ENCODE assay signal across 8 mouse cellular contexts in genomic region chr7:118533178-118533578, GRCm38 (mm10). TPM values are rescaled to one million over a fixed set of nuclear protein-coding genes. Genes with fewer than 3 reads are reported as not detected.
A peak's percentile ranks its signal among the peaks of the same experiment; 100 is the strongest.
DNase-seq lines count a peak whose midpoint lies in the region; ATAC-seq and TF ChIP-seq lines count a peak whose summit lies in the region.

Gene Coq7 (minus strand): TSS chr7:118533356.

- under 1% methylated on average over 31 of the region's 31 CpGs for WGBS in hindbrain, embryonic 10.5 days
- under 1% methylated on average over 31 of the region's 31 CpGs for WGBS in lung, embryonic 15.5 days
- WGBS in olfactory bulb, adult 2 months, result under 1% methylated on average over 31 of the region's 31 CpGs

- H3K27ac ChIP-seq in hindbrain, embryonic 10.5 days, result peak within 1 kb of the TSS; percentile 99
- peak within 1 kb of the TSS; percentile 93 for H3K27ac ChIP-seq in lung, embryonic 15.5 days
- H3K27ac ChIP-seq in olfactory bulb, adult 2 months (ENCODE audit: insufficient read depth, low read depth, low read length), result peak within 1 kb of the TSS; percentile 99

- peak; percentile 99 for ATAC-seq in lung, embryonic 15.5 days (ENCODE audit: borderline replicate concordance, extremely low read depth, low FRiP score, low TSS enrichment)

- TF ChIP-seq CTCF in olfactory bulb, adult 2 months (IDR thresholded peaks at IDR 0.05; ENCODE audit: insufficient read depth, low read depth, low read length), result no peak

- H3K9me3 ChIP-seq in hindbrain, embryonic 10.5 days, result no peaks in the 10 kb centered on the region
- H3K9me3 ChIP-seq in lung, embryonic 15.5 days, result no peaks in the 10 kb centered on the region

- H3K4me3 ChIP-seq in hindbrain, embryonic 10.5 days, result peak within 1 kb of the TSS; percentile 79
- H3K4me3 ChIP-seq in lung, embryonic 15.5 days, result peak within 1 kb of the TSS; percentile 71
- peak within 1 kb of the TSS; percentile 88 for H3K4me3 ChIP-seq in olfactory bulb, adult 2 months (ENCODE audit: insufficient read depth, low read depth, low read length)

- DNase-seq in WW6 (ENCODE audit: low read depth, low spot score), result peak; percentile 93
- DNase-seq in cerebellum, postnatal 10 days, result peak; percentile 97
- DNase-seq in frontal cortex, adult 2 months (ENCODE audit: extremely low spot score in 1 of 2, low spot score in 1 of 2), result peak; percentile 93 to 98
- peak; percentile 97 for DNase-seq in hindbrain, embryonic 10.5 days (ENCODE audit: low spot score)
- peak; percentile 94 for DNase-seq in layer of hippocampus, adult 9-10 months (ENCODE audit: low spot score)
- peak; percentile 91 to 92 for DNase-seq in thymus, postnatal 36 days

- peak; percentile 77 for TF ChIP-seq POLR2A in olfactory bulb, adult 2 months (IDR thresholded peaks at IDR 0.05; ENCODE audit: insufficient read depth, low read depth, low read length)

- peaks cover 12% of the 10 kb centered on the region for H3K4me1 ChIP-seq in hindbrain, embryonic 10.5 days (replicated peaks)
- H3K4me1 ChIP-seq in lung, embryonic 15.5 days, result peaks cover 3% of the 10 kb centered on the region; the same call in 1 of the 2 replicates
- no peaks in the 10 kb centered on the region for H3K4me1 ChIP-seq in olfactory bulb, adult 2 months (ENCODE audit: control insufficient read depth, insufficient read depth, low read length)

- H3K36me3 ChIP-seq in hindbrain, embryonic 10.5 days, result peaks cover 17% of the 10 kb centered on the region
- H3K36me3 ChIP-seq in lung, embryonic 15.5 days, result peaks cover 7% of the 10 kb centered on the region; the same call in 1 of the 2 replicates

- peak within 1 kb of the TSS; percentile 66 for H3K9ac ChIP-seq in lung, embryonic 15.5 days

- H3K27me3 ChIP-seq in hindbrain, embryonic 10.5 days (ENCODE audit: insufficient read depth, poor library complexity, severe bottlenecking), result no peaks in the 10 kb centered on the region
- H3K27me3 ChIP-seq in lung, embryonic 15.5 days, result no peaks in the 10 kb centered on the region

- peak within 1 kb of the TSS; percentile 66 for H3K4me2 ChIP-seq in lung, embryonic 15.5 days

RNA-seq across cellular contexts. Expression of gene Coq7, which starts in this region (rescaled TPM):
- 68.3 and 72.1 TPM in 2 replicates for polyA plus RNA-seq in frontal cortex, adult 2 months (2012; rRNA removed)
- 122 and 128 TPM in 2 replicates for polyA plus RNA-seq in hindbrain, embryonic 10.5 days (2016; fragmentation: Nextera tagmentation; extraction: Ambion mirVana)
- polyA plus RNA-seq in lung, embryonic 15.5 days (2015; fragmentation: Nextera tagmentation; extraction: Ambion mirVana), result 115 and 130 TPM in 2 replicates
- polyA plus RNA-seq in olfactory bulb, adult 2 months (2012; ENCODE audit: insufficient read depth, insufficient read length, low replicate concordance, missing spikeins), result not detected in 2 replicates

Comparison
In these comparisons a context has a peak if more than half of its experiments do, and no peak if none do; other contexts are left out.
1. Peak in every context shown above with its lines: DNase-seq, ATAC-seq, H3K4me3 ChIP-seq and H3K27ac ChIP-seq.